Mouse (Mus musculus) limb, embryonic 12.5 days (tissue): ENCODE measurements around the gene Abca5. TPM values are rescaled to one million over a fixed set of nuclear protein-coding genes. Genes with fewer than 3 reads are reported as not detected.
"Not testable (repeated sequence)": the region's sequence is repeated elsewhere in the genome, so short reads cannot be mapped to it uniquely, and the experiment has no call there.

ENCODE experiments used
- ATAC-seq: fragments of 200-750 bp; cut with Nextera tagmentation; 2 replicates; pipeline ENCODE4 v1.8.0; 2017; ENCODE audit warnings: low read depth, moderate TSS enrichment; ENCODE audit not compliant: insufficient number of reproducible peaks, insufficient read depth, low FRiP score, low TSS enrichment
- H3K27ac ChIP-seq: fragments of 300-500 bp; sonication (generic); 2 replicates; pipeline ENCODE4 v1.5.1; 2016; ENCODE audit warnings: mild to moderate bottlenecking, moderate library complexity
- H3K27me3 ChIP-seq: fragments of 300-500 bp; sonication (generic); 2 replicates; pipeline ENCODE4 v1.6.1; 2016; ENCODE audit warnings: mild to moderate bottlenecking, moderate library complexity
- H3K36me3 ChIP-seq: fragments of 300-500 bp; sonication (generic); 2 replicates; pipeline ENCODE4 v1.6.1; 2016; ENCODE audit warnings: mild to moderate bottlenecking, moderate library complexity
- H3K4me1 ChIP-seq: fragments of 300-500 bp; sonication (generic); replicated peaks from 2 replicates; pipeline ENCODE4 v1.6.1; 2016
- H3K4me2 ChIP-seq: fragments of 300-500 bp; sonication (generic); 2 replicates; pipeline ENCODE4 v1.6.1; 2016; ENCODE audit warnings: mild to moderate bottlenecking, moderate library complexity
- H3K4me3 ChIP-seq: fragments of 300-500 bp; sonication (generic); replicated peaks from 2 replicates; pipeline ENCODE4 v1.5.1; 2016; ENCODE audit warnings: mild to moderate bottlenecking
- H3K9ac ChIP-seq: fragments of 300-500 bp; sonication (generic); replicated peaks from 2 replicates; pipeline ENCODE4 v1.6.1; 2016; ENCODE audit warnings: mild to moderate bottlenecking, moderate library complexity
- H3K9me3 ChIP-seq: fragments of 300-500 bp; sonication (generic); 2 replicates; pipeline ENCODE4 v1.6.1; 2016; ENCODE audit warnings: mild to moderate bottlenecking, moderate library complexity
- WGBS: fragments of 180-500 bp; shearing (Covaris S2); methylation state at CpG from one replicate; pipeline ENCODE4 v1.1.7; 2016; 5-methylcytosine and 5-hydroxymethylcytosine counted together
- polyA plus RNA-seq: library from polyadenylated mRNA; unstranded; fragments of >200 nt; fragmentation: Nextera tagmentation; extraction: Ambion mirVana; gene quantifications from 2 replicates; pipeline ENCODE4 v1.2.1, GENCODE M21; 2016

Gene Abca5
- polyA plus RNA-seq, 1 experiment from 2014 or later, result 5.5 TPM

DNA sequence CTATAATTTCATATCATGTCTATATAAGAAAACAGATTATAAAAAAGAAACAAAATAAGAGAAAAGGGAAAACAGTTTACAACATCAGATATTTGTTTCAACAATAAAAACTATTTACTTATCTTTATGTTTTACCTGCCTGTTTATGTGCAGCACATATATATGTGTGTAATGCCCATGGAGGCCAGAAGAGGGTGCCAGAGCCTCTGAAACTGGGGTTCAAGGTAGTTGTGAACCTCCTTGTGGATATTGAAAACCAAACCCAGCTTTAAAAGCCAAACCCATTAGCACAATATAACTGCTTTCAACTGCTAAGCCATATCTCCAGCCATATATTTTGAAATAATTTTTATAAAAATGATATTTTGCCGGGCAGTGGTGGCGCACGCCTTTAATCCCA is 27.5 kb upstream of the Abca5 start:
- Histone ChIP-seq H3K27ac (no peak overlapping the region), H3K9me3 (0 out of 2 replicates have a peak, but pooled peaks cover under 1% of the 10 kb centered on the region), H3K9ac (no peak overlapping the region), H3K4me1 (peaks cover 12% of the 10 kb centered on the region; the same call in 1 of the 2 replicates), H3K27me3 (no peaks in the 10 kb centered on the region), H3K36me3 (no peaks in the 10 kb centered on the region), H3K4me3 (no peak overlapping the region), H3K4me2 (no peak overlapping the region)
- no peak for ATAC-seq
- 68% methylated on average over 3 of the region's 3 CpGs for WGBS

DNA sequence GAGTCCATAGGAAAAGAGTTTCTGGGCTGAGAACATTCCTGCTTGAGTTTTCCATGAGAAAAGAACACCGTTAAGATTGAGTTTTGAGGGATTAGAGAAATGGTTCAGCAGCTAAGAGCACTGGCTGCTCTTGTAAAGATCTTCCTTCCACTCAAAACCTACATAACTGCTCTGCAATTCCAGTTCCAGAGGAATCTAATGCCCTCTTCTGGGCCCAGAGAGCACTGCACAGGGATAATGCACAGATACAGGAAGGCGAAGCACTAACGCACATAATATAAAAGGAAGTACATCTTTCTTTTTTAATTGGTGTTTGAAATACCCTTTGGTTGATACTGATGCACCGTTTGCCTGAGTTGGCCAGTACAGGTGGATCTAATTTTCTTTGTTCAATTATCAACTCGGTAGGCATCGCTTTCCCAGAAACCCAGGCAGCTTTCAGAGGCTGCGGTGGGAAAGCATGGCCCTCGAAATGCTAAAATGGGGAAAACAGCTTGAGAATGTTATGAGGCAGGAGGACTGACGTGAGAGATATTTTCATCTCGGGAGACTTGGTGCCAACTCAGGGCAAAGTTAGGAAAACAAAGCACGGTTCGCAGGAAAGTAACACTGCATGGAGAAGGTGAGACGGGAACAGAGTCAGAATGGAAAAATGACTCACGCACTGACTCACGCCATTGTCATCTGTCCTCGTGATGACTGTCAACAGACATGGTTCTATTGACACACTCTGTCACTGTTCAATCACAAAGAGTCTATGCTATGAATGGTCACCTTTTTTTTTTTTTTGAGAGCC is 20.4 kb upstream of the Abca5 start:
- H3K4me3 ChIP-seq, result no peak overlapping the region
- WGBS, result 65% methylated on average over 16 of the region's 16 CpGs
- ATAC-seq, result no peak
- peaks cover 7% of the 10 kb centered on the region; the same call in 1 of the 2 replicates for H3K9me3 ChIP-seq
- no peaks in the 10 kb centered on the region for H3K4me1 ChIP-seq
- H3K36me3 ChIP-seq, result no peaks in the 10 kb centered on the region
- no peak overlapping the region for H3K9ac ChIP-seq
- H3K4me2 ChIP-seq, result no peak overlapping the region
- peaks cover 5% of the 10 kb centered on the region; the same call in 1 of the 2 replicates for H3K27me3 ChIP-seq
- no peak overlapping the region for H3K27ac ChIP-seq

DNA sequence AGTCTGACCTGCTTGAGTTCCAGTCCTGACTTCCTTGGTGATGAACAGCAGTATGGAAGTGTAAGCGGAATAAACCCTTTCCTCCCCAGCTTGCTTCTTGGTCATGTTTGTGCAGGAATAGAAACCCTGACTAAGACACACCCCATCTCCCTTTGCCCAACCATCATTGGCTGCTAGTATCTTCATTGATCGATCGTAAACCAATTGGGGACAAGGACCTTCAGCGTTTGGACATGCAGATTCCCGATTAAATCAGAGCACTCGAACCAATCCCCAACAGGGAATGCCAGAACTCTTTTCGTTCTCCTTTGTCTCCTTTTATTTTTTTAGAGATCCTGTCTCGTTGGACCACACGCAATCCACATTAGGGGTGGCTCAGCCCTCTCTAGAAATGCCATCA is 17.6 kb upstream of the Abca5 start:
- H3K9ac ChIP-seq, H3K4me3 ChIP-seq: not testable (repeated sequence)
- WGBS, result 79% methylated on average over 9 of the region's 9 CpGs

DNA sequence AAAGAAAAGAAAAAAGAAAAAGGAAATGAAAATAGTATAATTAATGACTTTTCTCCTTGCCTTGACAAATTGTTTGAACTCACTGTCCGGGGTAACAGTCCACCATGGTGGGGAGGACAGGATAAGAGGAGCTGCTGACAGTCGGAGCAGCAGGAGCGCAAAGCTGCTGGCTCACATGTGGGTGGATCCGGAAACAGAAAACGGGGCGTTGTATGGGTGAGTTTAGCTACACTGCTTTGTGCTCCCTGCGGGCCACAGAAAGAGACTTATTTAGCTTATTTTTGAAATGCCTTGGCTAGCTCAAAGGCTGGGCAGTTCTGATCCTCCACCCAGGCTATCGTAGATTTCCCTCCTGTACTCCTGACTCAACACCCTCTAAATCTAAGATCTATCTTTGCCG is 16.7 kb upstream of the Abca5 start:
- Histone ChIP-seq H3K27ac (no peak overlapping the region), H3K4me1 (no peaks in the 10 kb centered on the region), H3K9me3 (no peaks in the 10 kb centered on the region), H3K9ac (no peak overlapping the region), H3K4me3 (no peak overlapping the region), H3K27me3 (peaks cover 5% of the 10 kb centered on the region; the same call in 1 of the 2 replicates), H3K36me3 (no peaks in the 10 kb centered on the region), H3K4me2 (no peak overlapping the region)
- no peak for ATAC-seq
- 80% methylated on average over 9 of the region's 9 CpGs for WGBS

More for the DNA sequence above, 17.6 kb upstream of the Abca5 start:
- H3K4me2 ChIP-seq, H3K27me3 ChIP-seq, H3K36me3 ChIP-seq, H3K9me3 ChIP-seq, H3K4me1 ChIP-seq, H3K27ac ChIP-seq, ATAC-seq: not testable (repeated sequence)

DNA sequence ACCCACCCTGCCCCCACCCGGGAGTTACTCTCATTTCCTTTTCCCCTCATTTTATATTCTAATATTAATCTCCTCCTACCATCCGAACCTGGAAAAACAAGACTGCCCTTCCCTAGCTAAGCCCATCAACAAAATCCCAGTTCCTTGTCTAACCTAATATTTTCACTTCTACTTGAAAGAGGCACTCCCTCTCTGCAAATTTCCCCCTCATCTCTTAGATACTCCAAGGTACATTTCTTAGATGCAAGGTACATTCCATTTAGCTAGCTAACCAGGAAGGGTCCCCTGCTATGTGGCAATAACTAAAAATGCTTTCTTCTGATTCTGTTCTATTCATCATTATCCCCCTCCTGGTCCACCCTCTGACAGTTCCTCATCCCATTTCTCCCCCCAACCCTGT is 10.7 kb upstream of the Abca5 start:
- no peak overlapping the region for H3K27ac ChIP-seq
- no peak overlapping the region for H3K4me2 ChIP-seq
- H3K27me3 ChIP-seq, result peaks cover 7% of the 10 kb centered on the region; the same call in 1 of the 2 replicates
- WGBS, result 89% methylated on average over 2 of the region's 2 CpGs
- no peaks in the 10 kb centered on the region for H3K4me1 ChIP-seq
- ATAC-seq, result no peak
- H3K4me3 ChIP-seq, result no peak overlapping the region
- no peaks in the 10 kb centered on the region for H3K36me3 ChIP-seq
- no peaks in the 10 kb centered on the region for H3K9me3 ChIP-seq
- no peak overlapping the region for H3K9ac ChIP-seq

DNA sequence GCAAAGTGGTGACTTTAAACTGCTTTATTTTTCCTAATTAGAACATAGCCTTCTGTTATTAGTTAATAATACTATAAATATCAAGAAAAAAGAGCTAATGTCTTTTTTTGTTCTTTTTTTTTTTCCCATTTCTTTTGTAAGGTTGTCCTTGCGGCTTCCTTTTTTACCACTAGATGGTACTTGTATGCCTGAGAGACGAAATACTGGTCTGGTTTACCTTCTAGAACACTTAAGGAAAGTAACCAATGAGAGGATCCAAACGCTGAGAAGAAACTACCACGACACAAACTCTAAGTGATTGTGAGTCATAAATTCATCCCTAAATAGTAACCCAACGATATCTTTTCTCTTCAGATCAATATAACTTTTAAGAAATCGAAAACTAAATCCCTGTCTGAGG is 10.3 kb upstream of the Abca5 start:
- H3K4me3 ChIP-seq, result no peak overlapping the region
- H3K9me3 ChIP-seq, result no peaks in the 10 kb centered on the region
- H3K4me1 ChIP-seq, result no peaks in the 10 kb centered on the region
- WGBS, result 67% methylated on average over 6 of the region's 6 CpGs
- H3K4me2 ChIP-seq, result no peak overlapping the region
- H3K27me3 ChIP-seq, result peaks cover 7% of the 10 kb centered on the region; the same call in 1 of the 2 replicates
- no peak for ATAC-seq
- H3K36me3 ChIP-seq, result no peaks in the 10 kb centered on the region
- no peak overlapping the region for H3K27ac ChIP-seq
- H3K9ac ChIP-seq, result no peak overlapping the region

DNA sequence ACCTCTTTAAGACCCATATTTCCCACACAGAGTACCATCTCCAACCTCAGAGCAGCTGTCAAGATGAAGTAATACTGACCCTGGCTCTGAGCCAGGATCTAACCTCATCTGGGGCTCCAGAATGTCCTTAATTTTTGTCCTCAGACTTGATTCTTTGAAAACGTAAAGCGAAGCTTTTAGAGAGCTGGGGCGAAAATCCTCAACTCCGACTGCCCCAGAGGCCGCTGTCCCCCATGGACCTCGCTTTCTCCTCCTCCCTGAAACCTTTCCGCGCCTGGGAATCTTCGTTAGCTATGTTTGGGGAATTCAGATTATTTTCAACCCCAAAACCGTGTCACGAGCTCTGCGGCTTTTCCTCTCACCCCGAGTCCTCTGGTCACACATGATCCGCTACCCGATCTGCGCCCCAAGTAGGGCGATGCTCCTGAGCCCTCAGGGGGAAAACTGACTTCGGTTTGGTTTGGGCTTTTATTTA is 665 bp downstream of the Abca5 start:
- Histone ChIP-seq H3K27ac (no peak overlapping the region), H3K4me2 (peak overlapping the region; percentile 81), H3K36me3 (no peaks in the 10 kb centered on the region), H3K4me3 (peak overlapping the region; percentile 77), H3K27me3 (peaks cover 20% of the 10 kb centered on the region), H3K9me3 (no peaks in the 10 kb centered on the region), H3K4me1 (peaks cover 9% of the 10 kb centered on the region), H3K9ac (peak overlapping the region; percentile 71)
- WGBS, result under 1% methylated on average over 18 of the region's 18 CpGs
- ATAC-seq, result 0 out of 2 replicates have a peak, but pooled peaks have one; percentile 28

DNA sequence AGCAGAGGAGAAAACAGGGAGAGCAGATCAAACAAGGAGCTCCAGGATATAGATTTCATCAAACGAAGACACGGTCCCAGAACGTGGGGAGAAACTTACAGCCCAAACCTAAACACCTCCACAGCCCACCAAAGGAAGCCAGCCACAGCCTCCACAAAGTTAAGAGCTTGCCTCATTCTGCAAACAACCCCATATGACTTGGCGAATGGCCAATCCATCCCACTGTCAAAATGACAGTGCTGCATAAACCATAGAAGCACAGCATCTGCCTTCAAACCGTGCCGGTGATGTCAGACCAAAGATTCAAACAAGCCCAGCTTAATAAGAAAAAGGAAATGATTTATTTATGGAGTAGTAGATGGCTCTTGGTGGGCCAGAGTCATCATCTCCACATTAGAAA is 7.4 kb downstream of the Abca5 start:
- Histone ChIP-seq H3K36me3 (no peaks in the 10 kb centered on the region), H3K4me3 (no peak overlapping the region), H3K9ac (no peak overlapping the region), H3K27ac (no peak overlapping the region), H3K4me2 (no peak overlapping the region), H3K27me3 (peaks cover 14% of the 10 kb centered on the region; the same call in 1 of the 2 replicates), H3K9me3 (no peaks in the 10 kb centered on the region), H3K4me1 (peaks cover 17% of the 10 kb centered on the region; the same call in 1 of the 2 replicates)
- no peak for ATAC-seq
- 77% methylated on average over 6 of the region's 6 CpGs for WGBS

DNA sequence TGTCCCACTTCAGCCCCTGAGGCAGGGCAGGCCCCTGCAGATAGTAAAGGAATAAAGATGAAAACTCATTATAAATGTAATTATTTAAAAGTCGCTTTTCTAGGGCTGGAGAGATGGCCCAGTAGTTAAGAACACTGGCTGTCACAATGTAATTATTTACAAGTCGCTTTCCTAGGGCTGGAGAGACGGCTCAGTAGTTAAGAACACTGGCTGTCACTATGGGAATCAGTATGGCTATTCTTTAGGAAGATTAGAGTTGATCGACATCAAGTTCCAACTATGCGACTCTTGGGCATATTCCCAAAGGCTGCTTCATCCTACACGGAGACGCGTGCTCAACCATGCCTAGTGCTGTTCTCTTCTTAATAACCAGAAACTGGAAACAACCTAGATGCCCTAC is 15.2 kb downstream of the Abca5 start:
- WGBS, result 89% methylated on average over 8 of the region's 8 CpGs
- no peaks in the 10 kb centered on the region for H3K9me3 ChIP-seq
- ATAC-seq, result no peak
- H3K36me3 ChIP-seq, result no peaks in the 10 kb centered on the region
- no peak overlapping the region for H3K9ac ChIP-seq
- H3K4me3 ChIP-seq, result no peak overlapping the region
- H3K27ac ChIP-seq, result no peak overlapping the region
- peaks cover 7% of the 10 kb centered on the region; the same call in 1 of the 2 replicates for H3K27me3 ChIP-seq
- no peaks in the 10 kb centered on the region for H3K4me1 ChIP-seq
- H3K4me2 ChIP-seq, result no peak overlapping the region

DNA sequence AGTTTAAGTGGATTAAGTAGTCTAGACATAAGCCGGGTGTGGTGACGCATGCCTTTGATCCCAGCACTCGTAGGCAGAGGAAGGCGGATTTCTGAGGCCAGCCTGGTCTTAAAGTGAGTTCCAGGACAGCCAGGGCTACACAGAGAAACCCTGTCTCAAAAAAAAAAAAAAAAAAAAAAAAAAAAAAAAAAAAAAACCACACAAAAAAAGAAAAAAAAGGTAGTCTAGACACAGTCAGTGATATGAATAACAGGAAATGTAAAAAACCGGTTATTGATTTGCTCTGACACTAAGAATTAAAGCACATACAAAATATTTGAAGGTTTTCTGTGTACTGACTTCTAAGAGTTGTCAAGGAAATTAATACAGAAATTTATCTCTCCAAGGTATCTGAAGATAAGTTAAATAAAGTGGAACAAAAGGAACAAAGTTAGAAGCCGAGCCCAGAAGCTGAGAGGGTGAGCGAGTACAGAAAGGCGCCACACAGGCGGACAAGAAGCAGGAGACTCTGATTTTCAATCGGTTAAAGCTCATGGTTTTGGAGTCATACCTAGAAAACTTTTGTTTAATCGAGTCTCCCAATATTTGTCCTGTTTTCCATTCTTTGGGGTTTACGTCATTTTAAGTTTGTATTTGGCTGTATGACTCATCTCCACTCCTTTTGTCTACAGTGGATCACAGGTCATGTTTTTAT is 30.9 kb downstream of the Abca5 start:
- H3K9me3 ChIP-seq, result no peaks in the 10 kb centered on the region
- H3K27ac ChIP-seq, result no peak overlapping the region
- no peaks in the 10 kb centered on the region for H3K27me3 ChIP-seq
- ATAC-seq, result no peak
- H3K4me1 ChIP-seq, result peaks cover 8% of the 10 kb centered on the region
- H3K36me3 ChIP-seq, result no peaks in the 10 kb centered on the region
- 84% methylated on average over 12 of the region's 12 CpGs for WGBS
- H3K4me2 ChIP-seq, result no peak overlapping the region
- no peak overlapping the region for H3K4me3 ChIP-seq
- H3K9ac ChIP-seq, result no peak overlapping the region

DNA sequence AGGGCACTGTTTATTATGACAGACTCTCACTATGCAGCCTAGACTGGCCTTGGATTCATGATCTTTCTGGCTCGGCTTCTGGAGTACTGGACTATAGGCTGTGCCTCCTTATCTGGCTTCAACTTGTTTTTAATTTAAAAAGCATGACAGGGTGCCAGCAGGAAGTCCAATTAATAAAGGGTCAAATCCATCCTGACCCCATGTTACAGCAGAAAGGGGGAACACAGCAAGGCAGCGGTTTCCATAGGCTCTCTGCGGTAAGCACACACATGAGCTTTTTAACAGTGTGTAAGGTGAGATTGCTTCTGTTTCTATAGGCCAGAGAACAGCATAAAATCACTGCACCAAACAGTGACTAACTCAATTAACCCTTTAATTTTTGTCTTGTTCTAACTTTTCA is 34.1 kb downstream of the Abca5 start:
- H3K9me3 ChIP-seq, result no peaks in the 10 kb centered on the region
- H3K4me3 ChIP-seq, result no peak overlapping the region
- H3K27me3 ChIP-seq, result no peaks in the 10 kb centered on the region
- 12% methylated on average over 3 of the region's 3 CpGs for WGBS
- no peak overlapping the region for H3K4me2 ChIP-seq
- H3K36me3 ChIP-seq, result no peaks in the 10 kb centered on the region
- peaks cover 8% of the 10 kb centered on the region for H3K4me1 ChIP-seq
- no peak overlapping the region for H3K27ac ChIP-seq
- no peak overlapping the region for H3K9ac ChIP-seq
- ATAC-seq, result no peak
